Mouse (Mus musculus): ENCODE measurements around the gene Dock8.

Gene Dock8

DNA sequence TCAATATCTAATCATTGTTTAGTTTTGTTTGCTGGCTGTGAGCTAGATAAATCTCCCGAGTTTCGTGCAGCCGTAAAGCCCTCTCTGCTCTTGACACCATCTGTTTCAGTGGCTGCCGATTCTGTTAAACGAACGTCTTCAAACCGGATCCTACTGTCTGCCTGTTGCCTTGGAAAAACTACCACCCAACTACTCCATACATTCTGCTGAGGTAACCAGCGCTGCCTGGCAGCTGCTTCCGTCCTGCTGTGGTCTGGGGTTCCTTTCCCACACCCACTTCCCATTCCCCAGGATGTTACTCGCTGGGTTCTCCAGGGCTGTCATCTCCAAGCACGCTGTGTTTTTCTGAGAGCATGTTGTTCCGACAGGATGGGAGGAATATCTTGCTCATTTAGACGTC, 123.7 kb downstream of the Dock8 start:
- WGBS = 25% methylated on average over 13 of the region's 13 CpGs

DNA sequence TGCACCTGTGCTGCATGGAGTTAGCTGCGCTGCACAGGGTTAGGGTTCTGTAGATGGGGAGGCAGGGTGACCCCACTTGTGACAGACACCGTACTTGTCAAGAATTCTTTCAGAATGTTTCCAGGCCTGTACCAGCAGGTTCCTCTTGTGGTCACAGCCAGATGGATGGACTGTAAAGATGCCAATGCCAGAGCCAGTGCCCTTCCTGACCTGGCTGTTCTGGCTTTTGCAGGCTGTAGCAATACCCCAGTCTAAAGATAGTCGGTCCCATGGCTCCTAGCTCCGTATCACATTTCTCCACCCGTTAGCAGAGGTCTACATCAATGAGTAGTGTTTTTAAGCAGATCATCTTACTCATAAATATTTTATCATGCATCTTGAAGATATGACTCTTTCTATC, 124.1 kb downstream of the Dock8 start:
- WGBS = 91% methylated on average over 5 of the region's 5 CpGs

DNA sequence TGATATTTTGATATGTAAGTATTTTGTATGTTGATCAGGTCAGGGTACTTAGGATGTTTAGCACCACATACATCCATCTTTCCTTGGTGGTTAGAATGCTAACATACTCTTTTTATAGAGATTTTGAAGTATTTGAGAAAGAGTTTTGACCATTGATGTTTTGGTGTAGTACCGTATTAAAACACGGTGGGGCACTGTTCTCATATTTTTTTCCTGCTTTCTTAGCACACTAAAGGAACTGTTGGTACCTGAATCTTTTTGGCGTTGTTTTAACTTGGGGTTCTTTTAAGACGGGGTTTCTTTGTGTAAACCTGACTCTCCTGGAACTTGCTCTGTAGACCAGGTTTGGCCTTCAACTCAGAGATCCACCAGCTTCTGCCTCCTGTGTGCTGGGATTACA, 133.0 kb downstream of the Dock8 start:
- 5% methylated on average over 4 of the region's 4 CpGs for WGBS

DNA sequence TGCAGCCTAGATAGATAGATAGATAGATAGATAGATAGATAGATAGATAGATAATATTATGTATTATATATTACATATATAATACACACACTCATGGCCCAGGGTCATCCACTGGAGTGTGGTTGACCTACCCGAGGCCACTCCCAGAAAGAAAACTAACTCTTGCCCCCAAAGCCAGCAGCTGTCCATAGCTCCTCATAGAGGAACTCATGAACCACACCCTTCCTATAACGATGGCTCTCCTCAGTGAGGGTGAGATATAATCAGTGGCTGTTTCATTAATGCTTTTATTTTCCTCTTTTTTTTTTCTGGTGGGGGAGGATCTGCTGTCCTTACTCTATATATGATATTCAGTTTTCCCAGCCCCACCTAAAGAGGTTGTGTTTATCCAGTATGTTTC, 134.6 kb downstream of the Dock8 start:
- WGBS = 84% methylated on average over 2 of the region's 2 CpGs

DNA sequence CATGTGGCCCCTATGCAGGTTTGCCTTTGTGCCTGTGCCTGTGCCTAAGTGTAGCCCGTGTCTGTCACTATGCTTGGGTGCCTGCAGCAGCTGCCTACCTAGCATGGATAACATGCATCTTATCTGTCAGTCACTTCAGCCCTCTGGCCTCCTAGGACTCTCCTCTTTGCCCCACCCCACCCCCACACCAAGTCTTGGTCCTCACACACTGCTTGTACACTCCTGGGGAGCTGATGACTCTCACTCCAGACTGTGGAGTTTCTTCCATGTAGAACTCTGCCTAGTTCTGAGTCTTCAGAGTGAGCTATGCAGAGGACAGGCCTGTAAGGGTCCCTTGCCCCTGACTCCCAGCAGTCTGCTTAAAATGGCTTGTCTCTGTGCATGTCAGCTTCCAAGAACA, 136.8 kb downstream of the Dock8 start:
- 94% methylated on average over 1 of the region's 1 CpGs for WGBS

DNA sequence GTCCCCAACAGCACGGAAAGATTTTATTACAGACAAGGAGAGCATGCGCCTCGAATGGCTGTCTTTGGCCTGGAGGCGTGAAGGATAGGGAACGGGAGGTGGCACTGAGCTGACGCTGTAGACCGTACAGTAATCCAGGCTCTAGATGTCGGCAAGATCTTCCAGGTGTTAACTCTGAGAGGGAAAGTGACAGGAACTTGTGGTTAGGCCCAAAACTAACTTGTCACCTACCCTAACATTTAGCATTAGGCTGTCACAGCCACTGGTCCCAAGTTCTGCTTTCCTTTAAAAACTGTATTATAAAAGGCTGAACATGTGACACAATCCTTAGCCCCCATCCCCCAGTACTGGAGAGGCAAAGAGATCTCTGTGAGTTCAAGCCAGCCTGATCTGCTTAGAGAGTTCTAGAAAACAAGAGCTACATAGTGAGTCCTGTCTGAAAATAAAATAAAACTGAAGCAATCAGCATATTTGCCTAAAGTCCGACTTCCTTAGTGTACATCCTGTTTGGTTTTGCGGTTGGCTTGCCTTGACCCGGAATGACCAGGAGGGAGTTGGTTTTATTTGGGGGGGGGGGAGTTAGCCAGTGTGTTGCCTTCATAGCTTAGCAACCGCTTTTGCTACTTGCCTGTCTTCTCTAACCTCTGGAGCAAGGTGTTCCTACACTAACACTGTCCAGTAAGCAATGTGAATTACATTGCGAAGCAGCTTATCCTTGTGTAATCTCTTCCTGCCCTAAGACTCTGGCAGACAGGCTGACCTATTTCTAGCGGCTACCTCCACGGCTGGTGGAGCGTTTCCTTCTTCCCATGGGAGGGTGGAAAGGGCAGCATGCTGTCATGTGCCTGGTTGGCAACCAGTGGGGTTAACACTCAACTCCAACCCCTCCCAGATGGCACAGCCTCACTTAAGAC, 138.8 kb downstream of the Dock8 start:
- 81% methylated on average over 16 of the region's 16 CpGs for WGBS

DNA sequence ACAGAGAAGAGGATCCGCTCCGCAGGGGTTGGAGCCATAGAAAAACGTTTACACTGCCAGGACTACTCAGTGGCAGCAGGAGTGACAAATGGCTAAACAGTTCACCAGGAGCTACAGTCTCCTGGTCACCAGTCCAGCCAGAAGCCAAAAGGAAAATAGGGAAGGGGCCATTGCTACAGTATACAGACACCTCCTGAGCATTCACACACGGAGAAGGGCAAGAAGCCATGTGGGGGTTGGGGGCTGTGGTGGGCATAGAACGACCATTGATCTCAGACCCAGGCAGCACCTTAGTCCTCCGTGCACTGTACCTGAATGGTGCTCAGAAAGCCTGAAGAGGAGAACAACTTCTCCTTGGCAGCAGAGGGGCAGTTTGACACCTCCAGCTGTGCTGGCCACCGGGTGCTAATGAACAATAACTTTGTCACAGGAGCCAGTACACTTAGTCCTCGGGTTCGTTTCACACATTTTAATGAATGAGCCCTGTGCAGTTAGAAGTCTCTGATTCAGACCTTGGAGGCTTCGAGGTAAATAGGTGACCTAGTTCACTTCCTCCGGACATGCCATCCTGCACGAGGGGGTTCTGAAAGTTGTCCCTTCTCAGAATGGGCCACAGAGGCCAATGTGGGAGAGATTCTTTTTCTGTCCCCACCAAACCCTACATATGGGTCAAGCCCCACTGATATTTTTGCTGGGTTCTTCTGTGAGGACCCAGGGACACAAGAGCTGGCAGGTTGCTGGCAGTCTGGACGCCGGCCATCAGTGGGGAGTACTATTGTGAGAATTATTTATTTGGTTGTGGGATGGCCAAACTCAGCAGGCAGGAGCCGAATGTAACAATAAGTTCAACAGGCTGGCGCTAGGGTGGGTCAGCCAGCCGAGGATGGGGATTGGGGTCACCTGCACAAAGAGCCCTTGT, 145.0 kb downstream of the Dock8 start:
- 59% methylated on average over 17 of the region's 17 CpGs for WGBS

DNA sequence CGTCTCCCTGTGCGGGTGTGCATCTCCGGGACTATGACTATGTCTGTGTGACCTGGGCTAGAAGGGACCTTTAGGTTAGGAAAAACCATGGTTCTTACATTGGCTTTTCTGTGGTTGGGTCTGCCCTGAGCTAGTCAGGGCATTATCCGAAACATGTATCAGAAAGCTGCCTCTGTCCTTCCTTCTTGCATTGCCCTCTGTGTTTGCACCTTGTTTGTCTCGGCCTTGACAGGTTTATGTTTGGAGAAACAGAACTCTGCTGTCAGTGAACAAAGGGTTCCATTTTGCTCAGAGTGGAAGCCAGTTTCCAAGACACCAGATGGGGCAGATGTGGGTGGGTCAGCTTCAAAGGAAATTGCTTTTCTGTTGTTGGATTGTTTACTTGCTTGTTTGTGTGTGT, 145.8 kb downstream of the Dock8 start:
- 74% methylated on average over 5 of the region's 5 CpGs for whole genome bisulfite sequencing

DNA sequence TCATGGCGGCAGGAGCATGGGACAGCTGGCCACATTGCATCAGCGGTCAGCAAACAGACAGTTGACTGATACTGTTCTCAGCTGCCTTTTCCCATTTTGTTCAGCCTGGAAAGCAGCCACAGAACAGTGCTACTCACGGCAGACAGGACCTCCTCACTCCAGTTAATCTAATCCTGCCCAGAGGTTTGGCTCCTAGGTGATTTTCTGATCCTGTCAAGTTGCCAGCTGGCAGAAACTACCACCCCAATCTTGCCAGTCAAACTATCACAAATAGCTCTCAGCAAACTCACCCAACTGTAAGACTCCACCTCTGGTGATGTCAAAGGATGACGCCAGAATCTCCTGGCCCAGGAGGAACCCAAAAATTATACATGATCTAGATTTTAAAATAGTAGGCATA, 146.8 kb downstream of the Dock8 start:
- 85% methylated on average over 4 of the region's 4 CpGs for WGBS

DNA sequence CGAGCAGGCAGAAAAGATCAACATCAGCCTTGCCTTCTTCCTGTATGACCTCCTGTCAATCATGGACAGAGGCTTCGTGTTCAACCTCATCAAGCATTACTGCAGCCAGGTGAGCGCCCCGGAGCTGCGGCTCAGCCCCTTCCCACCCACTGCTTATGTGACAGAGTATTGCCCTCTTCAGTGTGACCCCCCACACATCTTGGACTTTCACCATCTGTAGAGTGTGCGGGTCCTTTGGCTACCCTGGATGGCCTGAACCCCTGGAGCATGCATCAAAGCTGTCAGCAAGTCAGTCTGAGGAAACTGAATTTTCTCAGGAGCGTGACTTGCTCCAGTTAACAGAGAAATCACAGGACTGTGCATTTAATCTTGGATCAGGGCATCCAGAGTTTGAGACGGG, 150.5 kb downstream of the Dock8 start:
- 90% methylated on average over 8 of the region's 8 CpGs for WGBS

DNA sequence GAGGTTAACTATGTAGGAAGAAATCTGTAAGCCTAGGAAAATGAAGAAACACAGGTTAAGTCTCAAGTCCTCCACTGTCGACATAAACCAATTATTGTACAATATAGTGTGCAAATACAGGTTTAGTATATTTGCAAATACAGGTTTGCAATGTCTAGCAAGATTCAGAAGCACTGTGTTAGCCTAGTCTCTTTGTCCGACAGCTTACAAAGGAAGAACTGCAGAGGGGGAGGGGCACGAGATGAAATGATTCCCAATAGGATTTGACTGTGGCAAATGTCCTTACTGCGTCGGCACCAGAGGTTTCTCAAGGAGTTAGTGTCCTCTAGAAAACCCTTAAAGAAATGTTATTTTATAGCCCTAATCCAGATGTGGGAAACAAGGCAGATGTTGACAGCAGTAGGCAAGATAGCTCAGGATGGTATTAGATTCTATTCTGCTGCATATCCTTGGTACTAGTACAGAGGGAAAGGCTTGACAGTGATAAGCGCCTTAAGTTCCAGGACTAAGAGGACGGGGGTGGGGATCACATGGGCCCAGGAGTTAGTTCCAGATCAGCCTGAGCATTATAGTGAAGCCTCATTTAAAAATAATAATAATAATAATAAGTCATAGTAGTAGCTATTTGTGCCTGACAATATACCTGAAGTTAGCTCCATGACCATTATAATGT, 155.3 kb downstream of the Dock8 start:
- 78% methylated on average over 7 of the region's 7 CpGs for WGBS

DNA sequence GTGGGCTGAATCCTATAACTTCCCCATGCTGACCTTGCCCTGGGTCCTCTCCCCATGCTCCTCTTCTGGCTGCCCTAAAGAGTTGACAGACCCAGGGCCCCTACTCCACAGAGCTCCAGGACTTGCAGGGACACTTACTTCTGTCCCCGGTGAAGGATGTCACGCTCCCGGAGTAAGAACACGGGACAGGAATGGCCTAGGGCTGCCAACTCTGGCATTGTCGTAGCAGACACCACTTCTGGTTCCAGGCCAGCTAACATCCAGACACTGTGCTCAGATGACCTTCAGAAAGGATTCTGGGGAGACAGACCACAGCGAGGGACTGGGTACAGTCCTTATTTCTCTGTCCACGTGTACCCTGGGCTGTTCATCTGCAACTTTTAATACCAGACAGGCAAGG, 155.9 kb downstream of the Dock8 start:
- 82% methylated on average over 7 of the region's 7 CpGs for WGBS

DNA sequence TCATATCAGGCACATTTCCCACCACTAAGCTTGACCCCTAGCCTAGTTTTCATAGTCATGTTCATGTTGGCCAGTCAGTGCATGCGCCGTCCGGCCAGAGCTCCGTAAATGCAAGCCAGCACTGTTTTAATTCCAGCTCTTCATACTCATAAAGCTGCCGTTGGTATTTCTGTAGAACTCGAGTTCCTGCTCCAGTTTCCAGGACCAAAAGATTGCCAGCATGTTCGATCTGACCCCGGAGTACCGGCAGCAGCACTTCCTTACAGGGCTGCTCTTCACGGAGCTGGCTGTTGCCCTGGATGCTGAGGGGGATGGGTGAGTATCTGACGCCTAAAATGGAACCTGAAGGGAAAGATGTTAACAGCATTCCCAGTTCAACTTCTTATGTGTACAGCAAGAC, 156.4 kb downstream of the Dock8 start:
- 76% methylated on average over 11 of the region's 11 CpGs for WGBS

DNA sequence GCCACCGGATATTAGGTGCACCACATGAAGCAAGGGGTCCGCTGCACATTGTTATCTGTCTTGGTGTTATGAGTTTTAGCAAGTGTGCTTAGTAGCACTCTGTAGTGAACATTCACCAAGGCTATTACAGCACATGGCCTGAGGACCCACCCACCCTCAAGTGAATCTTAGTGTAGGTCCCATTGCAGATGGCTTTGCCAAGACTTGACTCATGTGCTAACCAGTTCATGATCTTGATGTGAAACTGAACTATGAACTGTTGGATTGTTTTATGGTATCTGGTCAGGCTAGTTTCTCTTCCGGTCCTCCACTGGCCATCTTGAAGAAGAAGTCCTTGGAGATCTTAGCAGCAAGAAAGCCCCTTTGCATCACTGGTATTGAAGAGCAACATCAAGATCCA, 162.9 kb downstream of the Dock8 start:
- 96% methylated on average over 3 of the region's 3 CpGs for WGBS

DNA sequence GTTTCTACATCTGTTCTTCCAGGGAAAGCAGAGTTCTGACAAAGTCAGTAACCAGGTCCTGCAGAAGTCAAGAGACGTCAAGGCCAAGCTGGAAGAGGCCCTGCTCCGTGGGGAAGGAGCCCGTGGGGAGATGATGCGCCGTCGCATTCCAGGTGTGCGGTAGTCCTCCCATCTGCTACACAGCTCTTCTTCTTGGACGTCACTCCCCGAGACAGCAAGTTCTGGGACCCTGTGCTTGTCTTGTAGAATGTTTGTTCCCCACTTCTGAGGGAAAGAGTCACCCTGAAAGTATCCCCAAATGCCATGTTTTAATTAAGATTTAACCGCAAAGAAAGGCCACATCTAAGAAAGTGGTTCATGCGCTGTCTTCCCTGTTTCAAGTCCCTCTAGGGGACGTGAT, 164.1 kb downstream of the Dock8 start:
- 94% methylated on average over 12 of the region's 12 CpGs for WGBS

DNA sequence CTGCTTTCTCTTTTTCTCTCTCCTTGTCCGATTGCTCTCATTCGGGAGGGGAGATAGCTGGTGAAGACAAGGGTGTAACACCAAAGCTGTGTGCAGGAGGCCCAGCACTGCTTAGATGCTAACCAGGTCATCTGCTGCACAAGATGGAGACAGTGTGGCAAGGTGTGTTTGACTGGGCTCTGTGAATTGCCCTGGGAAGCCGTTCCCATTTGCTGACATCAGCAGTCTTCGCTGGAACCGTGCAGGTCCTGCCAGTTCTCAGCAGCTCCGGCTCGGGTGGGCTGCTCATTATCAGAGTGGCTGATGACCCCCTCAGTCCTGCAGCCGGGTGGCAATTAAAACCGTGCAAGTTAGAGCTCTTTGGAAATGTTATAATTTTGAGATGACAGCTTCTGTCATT, 167.1 kb downstream of the Dock8 start:
- 74% methylated on average over 9 of the region's 9 CpGs for WGBS

DNA sequence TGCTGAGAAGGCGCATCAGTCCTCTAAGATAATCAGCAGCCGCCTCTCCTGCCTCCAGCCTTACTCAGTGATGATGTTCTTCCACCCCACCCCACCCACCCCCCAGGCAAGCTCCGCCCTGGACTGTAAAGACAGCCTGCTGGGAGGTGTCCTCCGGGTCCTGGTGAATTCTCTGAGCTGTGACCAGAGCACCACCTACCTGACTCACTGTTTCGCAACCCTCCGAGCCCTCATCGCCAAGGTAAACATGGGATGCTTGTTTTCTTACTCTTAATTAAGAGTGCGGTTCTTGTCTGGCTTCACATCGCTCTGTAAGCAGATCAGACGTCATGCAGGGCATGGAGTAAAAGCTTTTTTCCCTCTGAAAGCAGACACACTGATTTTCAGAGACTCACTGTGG, 172.1 kb downstream of the Dock8 start:
- WGBS = 78% methylated on average over 10 of the region's 10 CpGs

DNA sequence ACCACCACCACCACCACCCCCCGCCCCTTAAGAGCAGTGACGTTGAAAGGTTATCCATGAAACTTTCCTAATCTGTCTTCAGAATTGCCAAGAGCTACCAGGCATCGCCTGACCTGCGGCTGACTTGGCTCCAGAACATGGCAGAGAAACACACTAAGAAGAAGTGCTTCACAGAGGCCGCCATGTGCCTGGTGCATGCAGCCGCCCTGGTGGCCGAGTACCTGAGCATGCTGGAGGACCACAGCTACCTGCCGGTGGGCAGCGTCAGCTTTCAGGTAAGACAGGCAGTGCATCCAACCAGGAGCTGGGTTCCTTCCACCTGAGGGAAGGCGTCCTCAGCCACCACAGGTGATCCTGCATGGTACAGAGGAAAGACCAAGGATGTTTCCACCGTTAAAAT, 177.4 kb downstream of the Dock8 start:
- WGBS = 97% methylated on average over 11 of the region's 11 CpGs

DNA sequence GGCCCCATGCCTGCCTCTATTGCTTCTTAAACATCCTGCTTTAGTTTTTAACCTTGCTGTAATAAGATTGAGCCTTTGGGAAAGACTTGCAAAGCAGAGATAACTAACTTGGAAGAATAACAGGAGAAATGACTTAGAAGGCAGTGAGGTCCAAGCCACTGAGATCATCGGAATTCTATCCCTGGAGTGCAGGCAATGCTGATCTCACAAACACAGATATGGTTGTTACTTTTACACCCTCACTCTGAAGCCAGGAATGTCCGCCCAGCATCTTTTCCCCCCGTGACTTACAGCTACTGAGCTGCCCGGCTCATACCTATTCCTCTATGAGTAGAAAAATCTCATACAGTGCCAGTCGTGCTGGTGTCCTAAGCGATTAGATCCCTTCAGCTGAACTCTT, 180.7 kb downstream of the Dock8 start:
- 97% methylated on average over 6 of the region's 6 CpGs for WGBS

DNA sequence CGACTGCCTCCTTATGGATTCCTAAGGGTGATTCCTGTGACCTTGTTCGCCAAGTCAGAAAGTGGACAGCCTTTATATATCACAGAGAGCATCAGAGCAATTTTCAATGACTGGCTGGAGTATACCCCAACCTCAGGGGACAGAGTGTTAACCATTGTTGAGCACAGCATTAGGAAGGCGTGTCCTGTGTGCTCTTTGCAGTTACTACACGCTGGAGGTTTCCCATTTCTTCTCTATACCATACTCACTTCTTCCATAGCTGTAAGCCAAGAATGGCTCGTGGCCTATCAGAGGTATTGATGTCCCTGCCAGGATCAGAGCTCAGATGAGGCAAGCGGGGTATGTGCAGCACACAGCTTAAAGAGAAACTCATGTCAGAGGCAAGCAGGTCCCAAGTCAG, 181.2 kb downstream of the Dock8 start:
- WGBS = 94% methylated on average over 6 of the region's 6 CpGs

DNA sequence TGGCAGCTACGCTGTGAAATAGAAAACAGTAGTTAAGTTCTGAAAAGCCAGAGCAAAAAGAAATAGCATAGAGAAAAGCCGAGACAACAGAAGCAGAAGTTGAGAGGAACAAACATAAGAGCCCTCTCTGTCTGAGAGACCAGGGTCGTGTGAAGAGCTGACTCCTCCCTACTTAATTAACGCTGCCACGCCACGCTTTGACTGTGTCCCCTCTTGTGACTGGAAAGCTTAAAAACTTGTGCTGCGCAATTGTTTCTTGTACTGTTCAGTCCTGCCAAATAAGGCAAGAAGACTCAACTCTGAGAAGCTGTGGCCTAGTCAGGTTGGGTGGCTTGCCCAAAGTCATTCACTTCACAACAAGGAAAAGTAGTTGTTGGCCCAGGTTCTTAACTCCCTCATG, 184.7 kb downstream of the Dock8 start:
- 67% methylated on average over 7 of the region's 7 CpGs for WGBS

DNA sequence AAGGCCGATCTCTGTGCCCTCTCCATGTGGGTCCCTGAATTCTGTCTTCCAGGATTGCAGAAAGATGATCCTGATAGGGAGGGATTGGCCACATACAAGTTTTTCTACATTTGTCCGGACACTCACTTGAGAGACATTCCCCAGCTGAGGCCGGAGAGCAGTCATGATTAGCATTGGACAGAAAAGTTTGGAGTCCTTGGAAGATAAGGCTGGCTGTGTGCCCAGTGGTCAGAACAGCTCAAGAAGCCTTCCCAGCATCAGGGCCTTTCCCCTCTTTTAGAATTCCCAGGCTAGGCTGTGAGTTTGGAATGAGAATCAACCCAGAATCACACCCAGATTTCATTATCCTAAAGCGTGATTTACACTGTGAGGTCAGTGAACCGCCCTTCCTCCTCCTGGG, 187.0 kb downstream of the Dock8 start:
- 87% methylated on average over 5 of the region's 5 CpGs for WGBS
